Mouse (Mus musculus): ENCODE measurements around the gene Mrvi1. TPM values are rescaled to one million over a fixed set of nuclear protein-coding genes. Genes with fewer than 3 reads are reported as not detected.

The Mrvi1 gene
- polyA plus RNA-seq, 1 experiment from 2014 or later, result 1.9 TPM

- ATAC-seq (ENCODE audit: low FRiP score) (no peak), DNase-seq (ENCODE audit: low spot score, missing footprints) (no peak)
- Histone ChIP-seq H3K36me3 (ENCODE audit: control insufficient read depth, insufficient read depth, low read length) (no peaks in the 10 kb centered on the region), H3K27me3 (ENCODE audit: control insufficient read depth, insufficient read depth, low read length) (no peaks in the 10 kb centered on the region), H3K4me3 (ENCODE audit: low read depth, low read length) (no peak overlapping the region), H3K27ac (ENCODE audit: low read depth, low read length) (no peak overlapping the region), H3K9me3 (ENCODE audit: control insufficient read depth, low read length) (no peaks in the 10 kb centered on the region), H3K4me1 (ENCODE audit: control insufficient read depth, insufficient read depth, low read length) (no peaks in the 10 kb centered on the region), H3K9ac (ENCODE audit: low read length) (no peak overlapping the region), H3K4me2 (no peak overlapping the region)
- 80% methylated on average over 5 of the region's 5 CpGs for WGBS
Measured at GRCm38 (mm10) chr7:110860129-110860528, 122.1 kb downstream of the Mrvi1 start.

GRCm38 (mm10) chr7:110855604-110856003 is 126.7 kb downstream of the Mrvi1 start:
- Histone ChIP-seq H3K27me3 (ENCODE audit: control insufficient read depth, insufficient read depth, low read length) (no peaks in the 10 kb centered on the region), H3K4me2 (no peak overlapping the region), H3K27ac (ENCODE audit: low read depth, low read length) (no peak overlapping the region), H3K4me1 (ENCODE audit: control insufficient read depth, insufficient read depth, low read length) (no peaks in the 10 kb centered on the region), H3K9ac (ENCODE audit: low read length) (no peak overlapping the region), H3K4me3 (ENCODE audit: low read depth, low read length) (no peak overlapping the region), H3K36me3 (ENCODE audit: control insufficient read depth, insufficient read depth, low read length) (no peaks in the 10 kb centered on the region), H3K9me3 (ENCODE audit: control insufficient read depth, low read length) (no peaks in the 10 kb centered on the region)
- DNase-seq (ENCODE audit: low spot score, missing footprints) (no peak), ATAC-seq (ENCODE audit: low FRiP score) (no peak)
- 84% methylated on average over 1 of the region's 1 CpGs for WGBS

DNA sequence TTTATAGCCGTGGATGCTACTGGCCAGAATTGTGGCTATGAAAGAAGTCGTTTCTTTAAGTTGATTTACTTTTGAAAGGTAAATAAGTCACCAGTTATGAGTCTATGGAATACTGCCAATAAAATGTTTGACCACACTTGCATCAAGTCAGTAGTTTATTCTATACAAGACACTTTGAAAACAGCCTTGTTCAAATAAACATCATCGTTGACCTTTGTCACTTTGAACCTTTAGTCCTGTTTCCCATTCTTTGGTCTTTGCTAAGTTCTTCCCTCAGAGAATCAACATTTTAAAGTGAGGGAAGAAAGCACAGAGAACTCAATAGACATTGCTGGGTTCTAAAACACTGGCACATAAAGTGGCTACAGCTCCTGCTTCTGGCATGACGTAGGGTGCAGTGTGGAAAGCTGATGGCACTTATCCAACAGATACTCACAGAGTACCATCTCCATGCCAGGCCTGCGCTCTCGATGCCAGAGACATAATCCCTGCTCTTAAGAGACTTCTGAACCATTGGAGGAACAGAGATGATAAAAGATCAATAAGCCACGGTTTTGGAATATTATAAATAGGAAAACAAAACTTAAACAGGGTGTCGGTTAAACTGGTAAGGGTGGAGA is 127.2 kb downstream of the Mrvi1 start:
- Histone ChIP-seq H3K9ac (ENCODE audit: low read length) (no peak overlapping the region), H3K9me3 (ENCODE audit: control insufficient read depth, low read length) (no peaks in the 10 kb centered on the region), H3K4me2 (no peak overlapping the region), H3K27me3 (ENCODE audit: control insufficient read depth, insufficient read depth, low read length) (no peaks in the 10 kb centered on the region), H3K4me3 (ENCODE audit: low read depth, low read length) (no peak overlapping the region), H3K36me3 (ENCODE audit: control insufficient read depth, insufficient read depth, low read length) (no peaks in the 10 kb centered on the region), H3K27ac (ENCODE audit: low read depth, low read length) (no peak overlapping the region), H3K4me1 (ENCODE audit: control insufficient read depth, insufficient read depth, low read length) (no peaks in the 10 kb centered on the region)
- ATAC-seq (ENCODE audit: low FRiP score) (no peak), DNase-seq (ENCODE audit: low spot score, missing footprints) (no peak)
- WGBS, result 81% methylated on average over 8 of the region's 8 CpGs

- H3K4me3 ChIP-seq (ENCODE audit: low read depth, low read length), result no peak overlapping the region
- no peak overlapping the region for H3K4me2 ChIP-seq
- H3K9ac ChIP-seq (ENCODE audit: low read length), result no peak overlapping the region
- WGBS, result 56% methylated on average over 3 of the region's 3 CpGs
- H3K4me1 ChIP-seq (ENCODE audit: control insufficient read depth, insufficient read depth, low read length), result no peaks in the 10 kb centered on the region
- no peak overlapping the region for H3K27ac ChIP-seq (ENCODE audit: low read depth, low read length)
- no peaks in the 10 kb centered on the region for H3K27me3 ChIP-seq (ENCODE audit: control insufficient read depth, insufficient read depth, low read length)
- DNase-seq (ENCODE audit: low spot score, missing footprints), result no peak
- no peaks in the 10 kb centered on the region for H3K36me3 ChIP-seq (ENCODE audit: control insufficient read depth, insufficient read depth, low read length)
- no peak for ATAC-seq (ENCODE audit: low FRiP score)
- H3K9me3 ChIP-seq (ENCODE audit: control insufficient read depth, low read length), result no peaks in the 10 kb centered on the region
Measured at GRCm38 (mm10) chr7:110854519-110854918, 127.7 kb downstream of the Mrvi1 start.

- 63% methylated on average over 10 of the region's 10 CpGs for WGBS
- no peaks in the 10 kb centered on the region for H3K36me3 ChIP-seq (ENCODE audit: control insufficient read depth, insufficient read depth, low read length)
- no peak overlapping the region for H3K4me3 ChIP-seq (ENCODE audit: low read depth, low read length)
- no peak overlapping the region for H3K9ac ChIP-seq (ENCODE audit: low read length)
- DNase-seq (ENCODE audit: low spot score, missing footprints) (no peak), ATAC-seq (ENCODE audit: low FRiP score) (no peak)
- H3K27me3 ChIP-seq (ENCODE audit: control insufficient read depth, insufficient read depth, low read length), result no peaks in the 10 kb centered on the region
- no peaks in the 10 kb centered on the region for H3K4me1 ChIP-seq (ENCODE audit: control insufficient read depth, insufficient read depth, low read length)
- H3K27ac ChIP-seq (ENCODE audit: low read depth, low read length), result no peak overlapping the region
- H3K4me2 ChIP-seq, result no peak overlapping the region
- no peaks in the 10 kb centered on the region for H3K9me3 ChIP-seq (ENCODE audit: control insufficient read depth, low read length)
Measured at GRCm38 (mm10) chr7:110853611-110854010, 128.7 kb downstream of the Mrvi1 start.

DNA sequence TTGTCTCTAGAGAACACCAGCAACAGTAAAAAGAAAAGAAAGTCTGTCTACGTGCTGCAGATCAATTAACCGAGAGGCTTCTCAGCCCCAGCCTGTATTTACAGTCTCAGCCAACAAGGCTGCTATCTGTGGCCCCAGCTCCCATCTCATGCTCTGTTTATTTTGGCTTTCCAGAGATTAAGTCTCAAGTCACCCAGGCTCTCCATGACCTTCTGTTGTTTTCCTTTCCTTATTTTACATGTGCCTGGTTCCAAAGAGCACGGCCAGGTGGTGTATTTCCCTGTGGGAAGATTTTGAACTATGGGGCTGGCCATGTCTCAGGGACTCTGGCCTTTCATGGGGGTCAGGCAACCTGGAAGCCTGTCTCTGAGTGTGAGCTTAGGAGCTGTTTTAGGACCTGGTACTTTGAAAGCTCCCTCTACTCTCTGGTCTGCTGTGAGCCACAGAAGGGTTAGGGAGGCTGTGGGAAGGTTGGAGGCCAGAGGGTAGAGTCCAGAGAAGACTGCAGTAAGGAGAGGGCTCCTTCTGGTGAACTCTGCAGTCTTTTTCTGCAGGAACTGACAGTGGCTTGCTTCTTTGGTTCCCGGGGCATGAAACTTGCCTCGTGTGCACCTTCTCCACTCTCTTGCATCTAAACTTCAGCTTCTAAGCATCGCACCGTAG is 130.6 kb downstream of the Mrvi1 start:
- Histone ChIP-seq H3K27ac (ENCODE audit: low read depth, low read length) (no peak overlapping the region), H3K4me1 (ENCODE audit: control insufficient read depth, insufficient read depth, low read length) (no peaks in the 10 kb centered on the region), H3K9ac (ENCODE audit: low read length) (no peak overlapping the region), H3K4me3 (ENCODE audit: low read depth, low read length) (no peak overlapping the region), H3K36me3 (ENCODE audit: control insufficient read depth, insufficient read depth, low read length) (no peaks in the 10 kb centered on the region), H3K4me2 (no peak overlapping the region), H3K9me3 (ENCODE audit: control insufficient read depth, low read length) (no peaks in the 10 kb centered on the region), H3K27me3 (ENCODE audit: control insufficient read depth, insufficient read depth, low read length) (no peaks in the 10 kb centered on the region)
- 75% methylated on average over 7 of the region's 7 CpGs for WGBS
- ATAC-seq (ENCODE audit: low FRiP score), result no peak
- no peak for DNase-seq (ENCODE audit: low spot score, missing footprints)

GRCm38 (mm10) chr7:110848371-110848770 is 133.9 kb downstream of the Mrvi1 start:
- no peak overlapping the region for H3K4me3 ChIP-seq (ENCODE audit: low read depth, low read length)
- H3K27ac ChIP-seq (ENCODE audit: low read depth, low read length), result no peak overlapping the region
- DNase-seq (ENCODE audit: low spot score, missing footprints), result no peak
- no peaks in the 10 kb centered on the region for H3K36me3 ChIP-seq (ENCODE audit: control insufficient read depth, insufficient read depth, low read length)
- H3K4me1 ChIP-seq (ENCODE audit: control insufficient read depth, insufficient read depth, low read length), result peaks cover 2% of the 10 kb centered on the region
- 78% methylated on average over 1 of the region's 1 CpGs for WGBS
- no peak overlapping the region for H3K9ac ChIP-seq (ENCODE audit: low read length)
- no peak overlapping the region for H3K4me2 ChIP-seq
- ATAC-seq (ENCODE audit: low FRiP score), result no peak
- no peaks in the 10 kb centered on the region; the same call in 1 of the 2 replicates for H3K9me3 ChIP-seq (ENCODE audit: control insufficient read depth, low read length)
- H3K27me3 ChIP-seq (ENCODE audit: control insufficient read depth, insufficient read depth, low read length), result no peaks in the 10 kb centered on the region

DNA sequence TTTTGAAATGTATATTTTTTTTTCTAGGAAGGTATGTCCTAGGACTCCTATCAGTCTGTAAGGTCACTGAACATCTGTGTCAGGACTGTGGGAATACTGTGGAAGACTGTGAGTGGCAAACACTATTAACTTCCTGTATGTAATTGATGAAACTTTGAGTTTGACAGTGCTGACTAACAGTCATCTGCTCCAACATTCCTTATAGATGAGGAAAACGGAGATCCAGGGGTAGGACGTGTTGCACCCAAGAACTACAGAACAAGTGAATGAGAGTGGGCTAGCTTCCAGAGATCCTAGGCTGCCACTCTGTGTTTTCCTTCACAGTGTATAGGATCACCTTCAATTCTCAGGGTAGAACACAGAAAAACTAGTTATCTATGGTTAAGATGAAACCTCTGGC is 134.9 kb downstream of the Mrvi1 start:
- no peak overlapping the region for H3K4me2 ChIP-seq
- no peaks in the 10 kb centered on the region for H3K36me3 ChIP-seq (ENCODE audit: control insufficient read depth, insufficient read depth, low read length)
- ATAC-seq (ENCODE audit: low FRiP score), result no peak
- no peak overlapping the region for H3K27ac ChIP-seq (ENCODE audit: low read depth, low read length)
- H3K27me3 ChIP-seq (ENCODE audit: control insufficient read depth, insufficient read depth, low read length), result no peaks in the 10 kb centered on the region
- no peak overlapping the region for H3K4me3 ChIP-seq (ENCODE audit: low read depth, low read length)
- peaks cover 4% of the 10 kb centered on the region for H3K4me1 ChIP-seq (ENCODE audit: control insufficient read depth, insufficient read depth, low read length)
- no peak for DNase-seq (ENCODE audit: low spot score, missing footprints)
- H3K9ac ChIP-seq (ENCODE audit: low read length), result no peak overlapping the region
- H3K9me3 ChIP-seq (ENCODE audit: control insufficient read depth, low read length), result no peaks in the 10 kb centered on the region; the same call in 1 of the 2 replicates
- WGBS, result 91% methylated on average over 2 of the region's 2 CpGs

DNA sequence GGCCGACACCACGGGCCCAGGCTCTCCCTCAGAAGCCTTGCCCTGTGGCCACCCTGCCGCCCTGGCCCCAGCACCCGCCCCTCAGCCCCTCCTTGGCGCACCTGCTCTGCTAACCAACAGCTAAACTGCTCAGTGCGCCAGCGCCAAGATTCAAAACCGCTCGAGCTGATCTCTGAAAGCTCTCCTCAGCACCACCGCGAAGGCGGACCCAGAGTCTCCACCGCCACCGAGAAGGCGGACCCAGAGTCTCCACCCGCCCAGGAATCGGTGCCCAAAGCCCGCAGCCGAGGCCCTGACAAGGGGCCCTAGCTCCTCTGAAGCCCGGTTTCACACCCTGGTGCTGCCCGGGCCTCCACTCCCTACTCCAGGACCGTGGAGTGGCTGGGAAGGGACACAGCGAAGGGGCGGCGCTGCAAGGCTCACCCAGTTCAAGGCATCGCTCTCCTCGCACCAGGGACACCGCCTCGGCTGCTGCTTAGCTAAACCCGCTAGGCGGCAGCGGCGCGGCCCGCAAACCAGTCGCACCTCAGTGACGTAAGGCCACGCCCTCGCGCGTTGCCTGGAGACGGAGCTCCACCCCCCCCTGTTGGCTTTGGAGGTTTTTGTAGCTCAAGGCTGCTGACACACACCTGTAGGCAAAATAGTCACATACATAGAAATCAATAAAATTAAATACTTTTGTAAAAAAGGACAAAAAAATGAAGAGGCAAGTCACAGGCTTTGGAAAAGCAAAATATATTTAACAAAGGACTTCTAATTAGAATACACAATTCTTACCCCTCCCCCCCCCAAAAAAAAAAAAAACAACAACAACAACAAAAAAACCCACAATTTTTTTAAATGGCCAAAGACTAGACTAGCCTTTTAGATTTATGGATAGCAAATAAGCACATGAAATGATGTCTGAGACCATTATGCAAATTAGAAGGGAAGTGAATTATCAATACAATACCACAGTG is 138.1 kb downstream of the Mrvi1 start, which contains the start of gene Rnf141:
TSS of gene Rnf141 (minus strand) at position 542 of the 959 bp plus-strand sequence.
- H3K36me3 ChIP-seq (ENCODE audit: control insufficient read depth, insufficient read depth, low read length), result no peaks in the 10 kb centered on the region
- peak; percentile 96 for ATAC-seq (ENCODE audit: low FRiP score)
- peak; percentile 99 for DNase-seq (ENCODE audit: low spot score, missing footprints)
- peaks cover 4% of the 10 kb centered on the region for H3K4me1 ChIP-seq (ENCODE audit: control insufficient read depth, insufficient read depth, low read length)
- H3K9me3 ChIP-seq (ENCODE audit: control insufficient read depth, low read length), result no peaks in the 10 kb centered on the region; the same call in 1 of the 2 replicates
- no peaks in the 10 kb centered on the region for H3K27me3 ChIP-seq (ENCODE audit: control insufficient read depth, insufficient read depth, low read length)
- under 1% methylated on average over 42 of the region's 42 CpGs for WGBS
- peak within 1 kb of the TSS; percentile 84 for H3K9ac ChIP-seq (ENCODE audit: low read length)
- peak within 1 kb of the TSS; percentile 70 for H3K4me3 ChIP-seq (ENCODE audit: low read depth, low read length)
- H3K27ac ChIP-seq (ENCODE audit: low read depth, low read length), result peak within 1 kb of the TSS; percentile 67
- peak within 1 kb of the TSS; percentile 69 for H3K4me2 ChIP-seq
